Mouse (Mus musculus) lung, adult 2 months (tissue): Measurements from ENCODE around the gene Pth2.

Experiments
- CTCF ChIP-seq: fragments of 200-500 bp; IDR thresholded peaks from 2 replicates; pipeline ENCODE4 v1.5.1; 2011; ENCODE audit warnings: mild to moderate bottlenecking, low read length, control low read depth; ENCODE audit not compliant: insufficient read depth
- POLR2A ChIP-seq: fragments of 200-500 bp; IDR thresholded peaks from 2 replicates; pipeline ENCODE4 v1.6.1; 2011; ENCODE audit warnings: low read depth, mild to moderate bottlenecking, control low read depth, low read length, borderline replicate concordance; ENCODE audit errors: extremely low read depth

DNA sequence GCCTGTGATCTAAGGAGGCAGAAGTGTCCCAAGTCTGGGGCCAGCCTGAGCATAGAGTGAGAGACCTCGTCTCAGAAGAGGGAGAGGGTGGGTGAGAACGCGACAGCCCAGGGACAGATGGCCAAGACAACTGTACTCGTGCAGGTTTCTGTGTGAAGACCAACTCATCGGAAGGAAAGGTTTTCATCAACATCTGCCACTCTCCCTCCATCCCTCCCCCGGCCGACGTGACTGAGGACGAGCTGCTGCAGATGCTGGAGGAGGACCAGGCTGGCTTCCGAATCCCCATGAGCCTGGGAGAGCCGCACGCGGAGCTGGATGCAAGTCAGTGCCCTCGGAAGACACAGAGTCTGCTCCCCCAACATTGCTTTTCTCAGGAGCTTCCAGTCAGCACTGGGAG, 23.3 kb upstream of the Pth2 start:
- TF ChIP-seq CTCF (no peak), POLR2A (no peak)
